Mouse (Mus musculus) lung, postnatal 0 days (tissue): ENCODE measurements around the gene Gm43720.

Experiments
- CTCF ChIP-seq: IDR thresholded peaks from 2 replicates; pipeline ENCODE4 v1.5.1; 2016; ENCODE audit warnings: antibody characterized with exemption, mild to moderate bottlenecking
- EP300 ChIP-seq: IDR thresholded peaks from 2 replicates; pipeline ENCODE4 v1.6.1; 2016; ENCODE audit warnings: antibody characterized with exemption, mild to moderate bottlenecking, control low read depth

DNA sequence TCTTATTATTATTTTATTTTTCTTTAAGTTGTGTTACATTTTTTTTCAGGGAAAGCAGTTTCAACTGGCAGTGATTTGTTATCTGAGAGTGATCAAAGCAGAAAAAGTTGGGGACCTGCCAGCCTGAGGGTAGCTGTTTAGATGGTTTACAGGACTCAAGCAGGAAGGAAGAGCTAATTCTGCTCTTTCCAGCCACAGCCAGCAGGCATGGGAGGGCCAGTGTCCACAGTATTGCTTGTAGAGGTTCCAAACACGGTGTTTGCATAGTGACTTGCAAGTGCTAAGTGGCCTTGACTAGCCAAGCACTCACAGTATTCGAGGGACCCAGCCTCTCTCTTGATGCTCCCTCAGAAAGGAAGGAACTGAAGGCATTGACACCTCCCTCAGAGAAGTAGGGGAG is 38.2 kb downstream of the Gm43720 start:
- no peak for TF ChIP-seq CTCF
- TF ChIP-seq EP300: no peak
